Mouse (Mus musculus) adrenal gland, postnatal 0 days (tissue): ENCODE measurements around the gene Larp7. TPM values are rescaled to one million over a fixed set of nuclear protein-coding genes. Genes with fewer than 3 reads are reported as not detected.

Source experiments
- microRNA-seq: library from miRNA; unstranded; fragments of <30 nt; microRNA quantifications from one replicate; pipeline ENCODE4, GENCODE M21; 2016; ENCODE audit warnings: borderline replicate concordance; ENCODE audit not compliant: insufficient number of aligned reads
- polyA plus RNA-seq: library from polyadenylated mRNA; unstranded; fragments of >200 nt; fragmentation: Nextera tagmentation; extraction: Ambion mirVana; gene quantifications from 2 replicates; pipeline ENCODE4 v1.2.1, GENCODE M21; 2015

Gene Larp7
- 31.0 and 33.6 TPM in 2 replicates for polyA plus RNA-seq

GRCm38 (mm10) chr3:127552973-127553719 lies at the start of gene Larp7, which contains the start of gene Zgrf1:
TSS of gene Larp7 (minus strand) at chr3:127553349.
TSS of gene Zgrf1 (plus strand) at chr3:127553489.

GRCm38 (mm10) chr3:127498742-127499400 lies 54.3 kb downstream of the Larp7 start, which contains the start of gene Ank2:
TSS of gene Ank2 (minus strand) at chr3:127499350.

Small RNA genes within 50 kb of the gene (microRNA-seq; reads per million reads assigned to microRNA genes)
- gene Mir302a, result 17.9 reads per million, percentile 24 among the genes with 10 or more reads in this experiment
- 15.8 reads per million, percentile 22 among the genes with 10 or more reads in this experiment for gene Mir302b
- 3.5 reads per million, percentile 1 among the genes with 10 or more reads in this experiment for gene Mir302c
- gene Mir302d, result 18.2 reads per million, percentile 24 among the genes with 10 or more reads in this experiment
- not detected for gene Mir367

Other genes starting within 250 kb of the Larp7 start
- gene Ank2, start 54.0 kb downstream of the Larp7 start, polyA plus RNA-seq, result 33.1 and 55.4 TPM in 2 replicates
- 2.3 and 3.0 TPM in 2 replicates for gene Zgrf1, start 140 bp upstream of the Larp7 start, polyA plus RNA-seq
- gene Neurog2, start 79.8 kb upstream of the Larp7 start, polyA plus RNA-seq, result 0.11 TPM in 1 of 2 replicates, not detected in the other
- gene Alpk1, start 227.2 kb upstream of the Larp7 start, polyA plus RNA-seq, result 0.85 and 1.6 TPM in 2 replicates
- gene Tifa, start 236.5 kb upstream of the Larp7 start, polyA plus RNA-seq, result 8.3 and 10.4 TPM in 2 replicates